Mouse (Mus musculus) limb, embryonic 13.5 days (tissue): ENCODE data around the gene Kap. TPM values are rescaled to one million over a fixed set of nuclear protein-coding genes. Genes with fewer than 3 reads are reported as not detected.

Experiments used
- polyA plus RNA-seq: library from polyadenylated mRNA; unstranded; fragments of >200 nt; fragmentation: Nextera tagmentation; extraction: Ambion mirVana; gene quantifications from 2 replicates; pipeline ENCODE4 v1.2.1, GENCODE M21; 2015

Gene Kap
- polyA plus RNA-seq, 1 experiment from 2014 or later: not detected

Other genes starting within 250 kb of the Kap start
- 11.5 and 15.4 TPM in 2 replicates for gene Etv6, start 181.9 kb upstream of the Kap start, polyA plus RNA-seq